Mouse (Mus musculus): ENCODE results near the gene Slc26a10.

Slc26a10 gene

GRCm38 (mm10) chr10:127183759-127184158 is 3.3 kb upstream of the Slc26a10 start:
- peak; percentile 66 for DNase-seq (ENCODE audit: low read depth, low spot score)

- no peak for DNase-seq (ENCODE audit: low read depth, low spot score)
Measured at GRCm38 (mm10) chr10:127182624-127183023, 2.2 kb upstream of the Slc26a10 start.

GRCm38 (mm10) chr10:127181566-127181965 is 1.1 kb upstream of the Slc26a10 start:
- no peak for DNase-seq (ENCODE audit: low read depth, low spot score)

GRCm38 (mm10) chr10:127180695-127181047 is 226 bp upstream of the Slc26a10 start:
- DNase-seq (ENCODE audit: low read depth, low spot score) = no peak

- no peak for DNase-seq (ENCODE audit: low read depth, low spot score)
Measured at GRCm38 (mm10) chr10:127178286-127179027, 2.0 kb downstream of the Slc26a10 start.

GRCm38 (mm10) chr10:127177719-127178118 is 2.7 kb downstream of the Slc26a10 start:
- DNase-seq (ENCODE audit: low read depth, low spot score) = peak; percentile 71

GRCm38 (mm10) chr10:127177235-127177634 is 3.2 kb downstream of the Slc26a10 start:
- no peak for DNase-seq (ENCODE audit: low read depth, low spot score)

GRCm38 (mm10) chr10:127176756-127177155 is 3.7 kb downstream of the Slc26a10 start:
- no peak for DNase-seq (ENCODE audit: low read depth, low spot score)

- DNase-seq (ENCODE audit: low read depth, low spot score) = no peak
Measured at GRCm38 (mm10) chr10:127176228-127176627, 4.2 kb downstream of the Slc26a10 start.

GRCm38 (mm10) chr10:127174170-127174569 is 6.3 kb downstream of the Slc26a10 start:
- no peak for DNase-seq (ENCODE audit: low read depth, low spot score)

- DNase-seq (ENCODE audit: low read depth, low spot score) = no peak
Measured at GRCm38 (mm10) chr10:127173148-127174065, 7.0 kb downstream of the Slc26a10 start.

- DNase-seq (ENCODE audit: low read depth, low spot score) = no peak
Measured at GRCm38 (mm10) chr10:127171631-127172200, 8.7 kb downstream of the Slc26a10 start.

- DNase-seq (ENCODE audit: low read depth, low spot score) = peak; percentile 79
Measured at GRCm38 (mm10) chr10:127170837-127171272, 9.6 kb downstream of the Slc26a10 start.

GRCm38 (mm10) chr10:127170002-127170401 is 10.4 kb downstream of the Slc26a10 start:
- DNase-seq (ENCODE audit: low read depth, low spot score) = no peak

GRCm38 (mm10) chr10:127167614-127168192 is 12.7 kb downstream of the Slc26a10 start:
- no peak for DNase-seq (ENCODE audit: low read depth, low spot score)

GRCm38 (mm10) chr10:127166771-127167613 is 13.5 kb downstream of the Slc26a10 start:
- DNase-seq (ENCODE audit: low read depth, low spot score) = no peak

GRCm38 (mm10) chr10:127166404-127166715 is 14.1 kb downstream of the Slc26a10 start:
- no peak for DNase-seq (ENCODE audit: low read depth, low spot score)

GRCm38 (mm10) chr10:127165654-127166403 is 14.6 kb downstream of the Slc26a10 start:
- DNase-seq (ENCODE audit: low read depth, low spot score) = no peak

GRCm38 (mm10) chr10:127165354-127165653 is 15.1 kb downstream of the Slc26a10 start:
- no peak for DNase-seq (ENCODE audit: low read depth, low spot score)

- peak; percentile 73 for DNase-seq (ENCODE audit: low read depth, low spot score)
Measured at GRCm38 (mm10) chr10:127164631-127165353, 15.7 kb downstream of the Slc26a10 start, which contains the start of gene B4galnt1. Gene B4galnt1, plus strand, starts transcription at chr10:127165225.

Data from WW6 (cell line).